Mouse (Mus musculus) left cerebral cortex, postnatal 36 days (tissue): ENCODE data around the gene Pdcd1lg2. TPM values are rescaled to one million over a fixed set of nuclear protein-coding genes. Genes with fewer than 3 reads are reported as not detected.

Source experiments
- DNase-seq, 2 experiments: peaks; one replicate each; pipeline ENCODE4 v3.0.0; 2021 to 2022; ENCODE audit warnings: low spot score in 2 of 2, mixed read lengths in 1 of 2
- intact Hi-C: fragments of 180-260 bp; cut with DNase I; formaldehyde crosslinking; loops from one replicate; pipeline ENCODE4 v1.15.1; 2025
- total RNA-seq, 2 experiments: library from RNA; stranded (reverse); gene quantifications; 2 replicates each; pipeline ENCODE4 v1.2.3; 2021

Pdcd1lg2 gene
- total RNA-seq, 2 experiments from 2014 or later, result 0.20 to 0.32 TPM

- intact Hi-C loops, result no loop called here
- DNase-seq, result no peak
Measured at GRCm38 (mm10) chr19:29488073-29488390, 77.3 kb downstream of the Pdcd1lg2 start.

- intact Hi-C loops, result no loop called here
- DNase-seq, result no peak
Measured at GRCm38 (mm10) chr19:29488420-29488819, 77.7 kb downstream of the Pdcd1lg2 start.

GRCm38 (mm10) chr19:29489785-29490284 lies 79.1 kb downstream of the Pdcd1lg2 start:
- DNase-seq, result no peak
- intact Hi-C loops, result no loop called here

GRCm38 (mm10) chr19:29491467-29491866 lies 80.7 kb downstream of the Pdcd1lg2 start:
- intact Hi-C loops, result no loop called here
- no peak for DNase-seq

- intact Hi-C loops, result no loop called here
- no peak for DNase-seq
Measured at GRCm38 (mm10) chr19:29494454-29494853, 83.7 kb downstream of the Pdcd1lg2 start.

GRCm38 (mm10) chr19:29496001-29496597 lies 85.4 kb downstream of the Pdcd1lg2 start:
- DNase-seq, result no peak
- intact Hi-C loops, result no loop called here

- intact Hi-C loops, result no loop called here
- no peak for DNase-seq
Measured at GRCm38 (mm10) chr19:29496786-29497557, 86.3 kb downstream of the Pdcd1lg2 start.

GRCm38 (mm10) chr19:29497874-29498273 lies 87.2 kb downstream of the Pdcd1lg2 start:
- intact Hi-C loops, result no loop called here
- no peak for DNase-seq

GRCm38 (mm10) chr19:29498842-29499456 lies 88.2 kb downstream of the Pdcd1lg2 start:
- intact Hi-C loops, result no loop called here

GRCm38 (mm10) chr19:29500333-29500732 lies 89.6 kb downstream of the Pdcd1lg2 start:
- DNase-seq, result no peak
- intact Hi-C loops, result loop anchor here (5.0 kb wide), 2 partner anchors 143 to 438 kb away; no protein-coding TSS in a partner anchor

More at GRCm38 (mm10) chr19:29498842-29499456, 88.2 kb downstream of the Pdcd1lg2 start:
- no peak for DNase-seq

- no peak for DNase-seq
- intact Hi-C loops, result loop anchor here (5.0 kb wide), 2 partner anchors 144 to 439 kb away; no protein-coding TSS in a partner anchor
Measured at GRCm38 (mm10) chr19:29501106-29501505, 90.4 kb downstream of the Pdcd1lg2 start.

GRCm38 (mm10) chr19:29501507-29501906 lies 90.8 kb downstream of the Pdcd1lg2 start:
- intact Hi-C loops, result loop anchor here (5.0 kb wide), 2 partner anchors 144 to 439 kb away; no protein-coding TSS in a partner anchor
- DNase-seq, result peak; percentile 71 to 77

GRCm38 (mm10) chr19:29504131-29504530 lies 93.4 kb downstream of the Pdcd1lg2 start:
- intact Hi-C loops, result loop anchor here (5.0 kb wide), 2 partner anchors 147 to 442 kb away; no protein-coding TSS in a partner anchor
- DNase-seq, result no peak

GRCm38 (mm10) chr19:29505617-29506016 lies 94.9 kb downstream of the Pdcd1lg2 start:
- intact Hi-C loops, result no loop called here
- no peak for DNase-seq

- intact Hi-C loops, result no loop called here
- no peak for DNase-seq
Measured at GRCm38 (mm10) chr19:29508208-29508607, 97.5 kb downstream of the Pdcd1lg2 start.

- intact Hi-C loops, result no loop called here
- DNase-seq, result no peak
Measured at GRCm38 (mm10) chr19:29509857-29510256, 99.1 kb downstream of the Pdcd1lg2 start.

GRCm38 (mm10) chr19:29511826-29512225 lies 101.1 kb downstream of the Pdcd1lg2 start:
- intact Hi-C loops, result no loop called here

GRCm38 (mm10) chr19:29513111-29513766 lies 102.5 kb downstream of the Pdcd1lg2 start:
- intact Hi-C loops, result no loop called here
- DNase-seq, result no peak

More at GRCm38 (mm10) chr19:29511826-29512225, 101.1 kb downstream of the Pdcd1lg2 start:
- DNase-seq, result no peak

- no peak for DNase-seq
Measured at GRCm38 (mm10) chr19:29514130-29514529, 103.4 kb downstream of the Pdcd1lg2 start.

GRCm38 (mm10) chr19:29515386-29515785 lies 104.7 kb downstream of the Pdcd1lg2 start:
- DNase-seq, result no peak
- intact Hi-C loops, result no loop called here

More at GRCm38 (mm10) chr19:29514130-29514529, 103.4 kb downstream of the Pdcd1lg2 start:
- intact Hi-C loops, result no loop called here
